Comparison of ENCODE assay signal across 8 mouse cellular contexts in the genomic region with DNA sequence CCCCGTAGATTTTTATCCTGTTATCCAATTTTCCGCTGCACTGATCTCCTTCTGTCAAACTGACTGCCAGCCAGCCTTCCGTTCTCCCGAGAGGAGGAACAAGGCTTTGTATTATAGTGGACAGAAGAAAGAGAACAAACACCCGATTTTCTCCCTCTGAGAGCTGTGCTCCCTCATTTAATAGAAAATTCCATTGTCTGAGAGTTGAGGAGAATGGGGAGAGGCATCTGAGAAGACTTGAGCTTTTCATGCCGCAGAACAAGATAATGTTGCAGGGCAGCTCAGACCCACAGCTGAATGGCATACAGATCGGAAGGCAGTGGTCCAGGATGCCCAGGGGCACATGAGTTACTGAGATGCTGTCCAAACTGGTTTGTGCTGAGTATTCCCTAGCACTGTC.
A peak's percentile ranks its signal among the peaks of the same experiment; 100 is the strongest.
DNase-seq lines count a peak whose midpoint lies in the region; ATAC-seq lines count a peak whose summit lies in the region.
"Had no signal": no experiment of that assay in that cellular context is flagged by ENCODE, and none has a peak within 500 bp of the region (broad histone marks: within the 10 kb centered on the region; RNA-seq: fewer than 3 reads in every experiment).

No protein-coding gene starts in this region.

- H3K4me2 ChIP-seq in neural tube, embryonic 12.5 days (replicated peaks), result peak overlapping the region; percentile 51

- H3K9ac ChIP-seq in neural tube, embryonic 12.5 days, result 0 out of 2 replicates have a peak overlapping the region, but pooled peaks have one; percentile 26

- H3K27ac ChIP-seq in hindbrain, embryonic 10.5 days, result peak overlapping the region; percentile 84
- no peak overlapping the region for H3K27ac ChIP-seq in neural tube, embryonic 12.5 days

- peak overlapping the region; percentile 26 for H3K4me3 ChIP-seq in hindbrain, embryonic 10.5 days
- H3K4me3 ChIP-seq in neural tube, embryonic 12.5 days, result no peak overlapping the region

- H3K27me3 ChIP-seq in hindbrain, embryonic 10.5 days (ENCODE audit: insufficient read depth, poor library complexity, severe bottlenecking), result no peaks in the 10 kb centered on the region
- no peaks in the 10 kb centered on the region for H3K27me3 ChIP-seq in neural tube, embryonic 12.5 days (replicated peaks)

- intact Hi-C loops in heart, postnatal 25 days (cut with DNase I), result no loop called here

- peak; percentile 50 to 64 for DNase-seq in cerebellum, adult 18-20 months
- peak; percentile 49 for DNase-seq in embryo, embryonic 10 days (ENCODE audit: low spot score)
- peak; percentile 35 for DNase-seq in hindbrain, embryonic 10.5 days (ENCODE audit: low spot score)
- no peak for DNase-seq in thymus, postnatal 0 days (ENCODE audit: low spot score)
- no peak for DNase-seq in heart, postnatal 25 days (ENCODE audit: low spot score)
- DNase-seq: thymus, postnatal 36 days had no signal

- H3K9me3 ChIP-seq in hindbrain, embryonic 10.5 days, result no peaks in the 10 kb centered on the region
- H3K9me3 ChIP-seq in neural tube, embryonic 12.5 days, result no peaks in the 10 kb centered on the region

- 22% methylated on average over 7 of the region's 7 CpGs for whole genome bisulfite sequencing in hindbrain, embryonic 10.5 days
- 26% methylated on average over 7 of the region's 7 CpGs for WGBS in neural tube, embryonic 12.5 days

- peak; percentile 88 for ATAC-seq in neural tube, embryonic 12.5 days (ENCODE audit: low FRiP score, low read depth)
- ATAC-seq in erythroblast, adult 5-6 weeks (replicated peaks; ENCODE audit: low FRiP score, poor library complexity, severe bottlenecking), result no peak

- peaks cover 28% of the 10 kb centered on the region for H3K4me1 ChIP-seq in hindbrain, embryonic 10.5 days (replicated peaks)
- H3K4me1 ChIP-seq in neural tube, embryonic 12.5 days, result no peaks in the 10 kb centered on the region

- H3K36me3 ChIP-seq in hindbrain, embryonic 10.5 days, result no peaks in the 10 kb centered on the region
- H3K36me3 ChIP-seq in neural tube, embryonic 12.5 days, result no peaks in the 10 kb centered on the region

Comparison
In these comparisons a context has a peak if more than half of its experiments do, and no peak if none do; other contexts are left out.
1. DNase-seq: peak in cerebellum, adult 18-20 months (2 of 2), embryo, embryonic 10 days (single experiment) and hindbrain, embryonic 10.5 days (single experiment); none in thymus, postnatal 0 days (single experiment) and heart, postnatal 25 days (single experiment).